Mouse (Mus musculus): ENCODE results near the gene Car11. TPM values are rescaled to one million over a fixed set of nuclear protein-coding genes. Genes with fewer than 3 reads are reported as not detected.

Gene Car11
- polyA plus RNA-seq, 1 experiment from 2014 or later = 15.2 TPM

DNA sequence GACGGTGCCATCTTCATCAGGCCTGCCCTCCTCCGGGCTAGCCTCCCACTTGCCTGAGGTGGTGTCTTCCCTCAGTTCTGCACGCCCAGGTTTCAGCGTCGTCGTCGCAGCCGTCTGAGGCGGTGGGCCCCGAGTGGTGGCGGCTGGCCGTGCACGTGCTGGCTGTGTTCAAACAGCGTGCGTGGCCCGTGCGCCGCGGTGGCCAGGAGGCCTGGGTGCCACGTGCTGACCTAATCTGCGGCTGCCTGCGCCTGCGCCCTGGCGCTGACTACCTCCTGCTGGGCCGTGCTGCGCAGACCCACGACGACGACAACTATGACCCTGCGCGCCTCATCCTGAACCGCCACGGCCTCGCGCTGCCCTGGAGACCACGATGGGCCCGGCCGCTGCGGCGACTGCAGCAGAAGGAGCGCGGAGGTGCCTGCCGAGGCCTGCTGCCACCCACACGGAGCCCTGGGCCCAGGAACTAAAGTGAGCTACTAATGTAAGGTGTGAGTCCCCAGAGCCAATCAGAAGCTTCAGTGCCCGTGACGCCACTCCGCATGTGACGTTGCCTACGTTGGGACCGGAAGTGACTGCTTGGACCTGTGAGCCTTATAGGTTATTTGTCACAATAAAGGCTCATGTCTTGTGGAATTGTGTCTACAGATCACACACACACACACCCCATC, 5.6 kb upstream of the Car11 start, which contains the start of gene Sec1:
Sec1 (minus strand) TSS at position 482 of the 671 bp plus-strand sequence.
- Histone ChIP-seq H3K27ac (peak within 1 kb of the TSS; percentile 75), H3K4me1 (peaks cover 17% of the 10 kb centered on the region), H3K36me3 (no peaks in the 10 kb centered on the region), H3K27me3 (peaks cover 12% of the 10 kb centered on the region), H3K4me2 (no peak within 1 kb of the TSS), H3K4me3 (no peak within 1 kb of the TSS), H3K9ac (0 out of 2 replicates have a peak within 1 kb of the TSS, but pooled peaks have one; percentile 36), H3K9me3 (no peaks in the 10 kb centered on the region)
- peak; percentile 12; the same call in 1 of the 2 replicates for ATAC-seq (ENCODE audit: insufficient number of reproducible peaks, insufficient read depth, low FRiP score, low TSS enrichment, low read depth)
- 88% methylated on average over 50 of the region's 50 CpGs for WGBS

DNA sequence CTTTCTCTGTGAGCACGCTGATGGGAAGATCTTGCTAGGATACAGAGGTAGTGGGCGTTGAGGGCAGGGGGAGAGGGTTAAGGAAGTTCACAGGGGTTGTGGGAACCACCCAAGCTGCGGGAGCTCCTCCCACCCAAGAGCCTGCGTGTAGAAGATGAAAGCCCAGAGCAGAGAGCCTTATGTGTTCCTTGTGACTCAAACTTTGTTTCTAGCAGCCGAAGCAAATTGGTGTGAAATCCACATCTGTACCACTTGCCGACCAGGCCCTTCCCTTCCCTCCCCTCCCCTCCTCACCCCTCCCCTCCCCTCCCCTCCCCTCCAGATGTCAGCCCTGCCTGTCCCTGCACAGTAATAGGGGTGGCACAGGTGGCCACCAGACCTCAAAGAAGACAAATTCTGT, 4.5 kb upstream of the Car11 start:
- H3K4me2 ChIP-seq = no peak overlapping the region
- H3K4me3 ChIP-seq = no peak overlapping the region
- ATAC-seq (ENCODE audit: insufficient number of reproducible peaks, insufficient read depth, low FRiP score, low TSS enrichment, low read depth) = peak; percentile 18; the same call in 1 of the 2 replicates
- H3K9me3 ChIP-seq = no peaks in the 10 kb centered on the region
- 6% methylated on average over 6 of the region's 6 CpGs for WGBS
- peak overlapping the region; percentile 75 for H3K27ac ChIP-seq
- H3K4me1 ChIP-seq = peaks cover 26% of the 10 kb centered on the region
- peaks cover 22% of the 10 kb centered on the region for H3K27me3 ChIP-seq
- H3K9ac ChIP-seq = no peak overlapping the region
- H3K36me3 ChIP-seq = no peaks in the 10 kb centered on the region

DNA sequence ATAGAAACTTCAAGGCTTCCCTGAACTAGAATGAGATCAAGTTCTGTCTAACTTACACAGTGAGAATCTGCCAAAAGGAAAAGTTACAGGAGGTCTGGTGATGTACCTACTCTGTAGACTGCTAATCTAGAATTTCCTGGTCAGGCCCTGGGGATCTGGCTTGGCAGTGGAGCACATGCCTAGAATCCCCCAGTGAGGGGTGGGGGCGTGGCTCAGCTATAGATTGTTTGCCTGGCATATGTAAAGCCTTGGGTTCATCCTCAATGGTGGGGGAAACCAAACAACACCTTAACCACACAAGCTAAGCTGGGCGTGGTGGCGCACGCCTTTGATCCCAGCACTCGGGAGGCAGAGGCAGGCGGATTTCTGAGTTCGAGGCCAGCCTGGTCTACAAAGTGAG, 1.7 kb upstream of the Car11 start:
- peaks cover 28% of the 10 kb centered on the region for H3K27me3 ChIP-seq
- H3K9me3 ChIP-seq = no peaks in the 10 kb centered on the region
- H3K4me2 ChIP-seq = no peak overlapping the region
- no peak overlapping the region for H3K9ac ChIP-seq
- 83% methylated on average over 7 of the region's 7 CpGs for WGBS
- no peak overlapping the region for H3K4me3 ChIP-seq
- no peak overlapping the region for H3K27ac ChIP-seq
- peaks cover 42% of the 10 kb centered on the region for H3K4me1 ChIP-seq
- ATAC-seq (ENCODE audit: insufficient number of reproducible peaks, insufficient read depth, low FRiP score, low TSS enrichment, low read depth) = no peak
- no peaks in the 10 kb centered on the region for H3K36me3 ChIP-seq

DNA sequence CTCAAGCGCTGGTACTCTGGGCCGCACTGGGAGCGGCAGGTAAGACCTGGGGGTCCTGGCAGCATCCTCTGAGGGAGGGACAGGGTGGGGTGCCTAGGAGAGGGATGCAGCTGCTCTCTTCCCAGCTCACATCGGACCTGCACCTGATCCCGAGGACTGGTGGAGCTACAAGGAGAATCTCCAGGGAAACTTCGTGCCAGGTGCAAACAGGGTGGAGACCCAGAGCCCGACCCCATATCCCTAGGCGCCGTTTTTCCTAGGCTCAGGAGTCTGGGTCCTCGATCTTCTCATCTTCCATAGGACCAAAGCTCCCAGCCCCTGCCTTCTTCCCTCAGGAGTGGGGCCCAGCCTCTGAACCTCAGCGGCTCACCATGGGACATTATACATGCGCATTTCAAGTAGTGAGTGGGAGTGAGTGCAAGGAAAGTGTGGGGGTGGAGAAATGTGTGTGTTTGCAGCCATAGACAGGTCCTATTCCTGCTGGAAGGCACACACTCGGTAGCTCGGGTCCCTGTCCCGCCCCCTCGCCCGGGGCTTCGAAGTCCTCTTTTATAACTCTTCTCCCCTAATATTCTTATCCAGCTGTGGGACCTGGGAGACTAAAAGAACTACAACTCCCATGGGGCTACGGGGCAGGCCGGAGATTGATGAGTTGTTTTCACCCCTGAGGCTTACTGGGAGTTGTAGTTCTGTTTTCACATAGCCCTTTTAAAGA, 815 bp downstream of the Car11 start:
- ATAC-seq (ENCODE audit: insufficient number of reproducible peaks, insufficient read depth, low FRiP score, low TSS enrichment, low read depth) = no peak; the same call in 1 of the 2 replicates

DNA sequence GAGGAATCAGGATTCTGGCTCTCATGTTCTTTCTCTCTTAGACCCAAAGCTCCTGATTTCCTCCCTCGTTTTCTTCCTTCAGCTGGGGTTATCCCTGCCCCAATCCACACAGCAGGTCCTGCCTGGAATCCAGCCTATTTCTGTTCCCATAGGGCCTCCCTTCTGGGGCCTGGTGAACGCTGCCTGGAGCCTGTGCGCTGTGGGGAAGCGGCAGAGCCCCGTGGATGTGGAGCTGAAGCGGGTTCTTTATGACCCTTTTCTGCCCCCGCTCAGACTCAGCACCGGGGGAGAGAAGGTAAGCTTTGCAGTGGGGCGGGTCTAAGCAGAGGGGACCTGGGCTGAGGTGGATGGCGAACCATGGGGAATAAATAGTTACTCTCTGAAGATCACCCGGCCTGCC, 1.4 kb downstream of the Car11 start:
- ATAC-seq (ENCODE audit: insufficient number of reproducible peaks, insufficient read depth, low FRiP score, low TSS enrichment, low read depth) = no peak
- Histone ChIP-seq H3K4me3 (peak overlapping the region; percentile 51), H3K9me3 (no peaks in the 10 kb centered on the region), H3K36me3 (no peaks in the 10 kb centered on the region), H3K4me2 (peak overlapping the region; percentile 92), H3K27ac (peak overlapping the region; percentile 71), H3K27me3 (peaks cover 28% of the 10 kb centered on the region), H3K4me1 (peaks cover 46% of the 10 kb centered on the region), H3K9ac (peak overlapping the region; percentile 65)
- WGBS = 29% methylated on average over 11 of the region's 11 CpGs

More for the DNA sequence above, 815 bp downstream of the Car11 start:
- Histone ChIP-seq H3K36me3 (no peaks in the 10 kb centered on the region), H3K27ac (peak overlapping the region; percentile 71; the same call in 1 of the 2 replicates), H3K9ac (peak overlapping the region; percentile 75), H3K4me2 (peak overlapping the region; percentile 92), H3K4me1 (peaks cover 42% of the 10 kb centered on the region), H3K9me3 (no peaks in the 10 kb centered on the region), H3K4me3 (peak overlapping the region; percentile 51), H3K27me3 (peaks cover 28% of the 10 kb centered on the region)
- under 1% methylated on average over 20 of the region's 20 CpGs for WGBS

DNA sequence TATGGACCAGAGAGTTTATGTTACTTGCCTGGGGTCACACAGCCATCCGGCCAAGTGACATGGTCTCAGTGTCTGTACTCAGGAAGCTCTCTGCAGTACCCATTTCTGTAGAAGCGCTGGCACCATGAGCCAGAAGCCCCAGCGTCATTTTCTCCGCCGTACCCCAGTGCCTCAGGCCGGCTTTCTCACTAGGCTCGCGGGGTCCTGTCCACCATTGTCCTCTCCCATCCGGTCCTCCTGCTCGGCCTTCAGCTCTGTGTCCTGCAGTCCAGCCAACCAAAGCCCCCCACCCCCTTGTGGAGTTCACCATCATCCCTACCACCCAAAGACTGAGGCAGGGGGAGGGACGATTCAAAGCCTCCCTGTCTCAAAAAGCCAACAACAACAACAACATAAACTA, 2.0 kb downstream of the Car11 start:
- ATAC-seq (ENCODE audit: insufficient number of reproducible peaks, insufficient read depth, low FRiP score, low TSS enrichment, low read depth) = no peak
- H3K9ac ChIP-seq = 0 out of 2 replicates have a peak overlapping the region, but pooled peaks have one; percentile 27
- H3K4me3 ChIP-seq = peak overlapping the region; percentile 51

DNA sequence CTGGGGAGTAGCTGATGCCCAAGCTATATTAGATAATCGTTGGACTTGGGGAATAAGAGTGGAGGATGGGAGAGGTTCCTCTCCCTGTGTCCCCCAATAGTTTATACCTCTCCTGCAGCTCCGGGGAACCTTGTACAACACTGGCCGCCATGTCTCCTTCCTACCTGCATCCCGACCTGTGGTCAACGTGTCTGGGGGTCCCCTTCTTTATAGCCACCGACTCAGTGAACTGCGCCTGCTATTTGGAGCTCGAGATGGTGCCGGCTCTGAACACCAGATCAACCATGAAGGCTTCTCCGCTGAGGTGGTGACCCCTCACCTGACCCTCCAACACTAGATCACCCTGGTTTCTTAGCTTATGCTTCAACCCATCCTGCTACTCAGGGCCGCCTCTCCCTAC, 2.7 kb downstream of the Car11 start:
- Histone ChIP-seq H3K27me3 (peaks cover 28% of the 10 kb centered on the region), H3K27ac (no peak overlapping the region), H3K4me3 (no peak overlapping the region), H3K9ac (no peak overlapping the region), H3K4me1 (peaks cover 56% of the 10 kb centered on the region), H3K36me3 (no peaks in the 10 kb centered on the region), H3K9me3 (no peaks in the 10 kb centered on the region), H3K4me2 (no peak overlapping the region)
- WGBS = 97% methylated on average over 11 of the region's 11 CpGs
- ATAC-seq (ENCODE audit: insufficient number of reproducible peaks, insufficient read depth, low FRiP score, low TSS enrichment, low read depth) = no peak

More for the DNA sequence above, 2.0 kb downstream of the Car11 start:
- peaks cover 51% of the 10 kb centered on the region for H3K4me1 ChIP-seq
- no peak overlapping the region for H3K27ac ChIP-seq
- H3K4me2 ChIP-seq = no peak overlapping the region; the same call in 1 of the 2 replicates
- H3K9me3 ChIP-seq = no peaks in the 10 kb centered on the region
- H3K27me3 ChIP-seq = peaks cover 28% of the 10 kb centered on the region
- 83% methylated on average over 11 of the region's 11 CpGs for WGBS
- H3K36me3 ChIP-seq = no peaks in the 10 kb centered on the region

DNA sequence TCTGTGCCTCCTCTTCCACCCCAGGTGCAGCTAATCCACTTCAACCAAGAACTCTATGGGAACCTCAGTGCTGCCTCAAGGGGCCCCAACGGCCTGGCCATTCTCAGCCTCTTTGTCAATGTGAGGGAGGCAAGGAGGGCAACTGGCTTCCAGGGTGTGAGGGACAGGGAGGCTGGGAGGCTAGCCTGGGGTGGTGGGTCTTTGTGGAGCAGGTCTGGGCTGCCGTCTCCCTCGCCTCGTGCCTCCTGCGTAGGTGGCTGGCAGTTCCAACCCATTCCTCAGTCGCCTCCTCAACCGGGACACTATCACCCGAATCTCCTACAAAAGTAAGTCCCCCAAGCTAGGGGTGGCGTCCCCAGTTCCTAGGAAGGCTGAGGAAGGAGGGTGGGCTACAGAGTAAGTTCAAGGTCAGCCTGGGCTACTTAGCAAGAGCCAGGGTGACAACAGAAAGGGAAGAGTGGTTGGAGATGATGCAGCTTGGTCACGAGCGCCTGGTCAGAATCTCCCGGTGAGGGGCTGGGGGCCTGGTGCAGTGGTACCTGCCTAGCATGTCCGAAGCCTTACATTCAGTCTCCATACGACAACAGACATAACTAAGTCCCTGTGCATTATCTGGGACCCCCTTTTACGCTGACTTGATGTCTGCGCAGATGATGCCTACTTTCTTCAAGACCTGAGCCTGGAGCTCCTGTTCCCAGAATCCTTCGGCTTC, 3.3 kb downstream of the Car11 start:
- Histone ChIP-seq H3K4me3 (0 out of 2 replicates have a peak overlapping the region, but pooled peaks have one; percentile 71), H3K27ac (peak overlapping the region; percentile 88; the same call in 1 of the 2 replicates)

DNA sequence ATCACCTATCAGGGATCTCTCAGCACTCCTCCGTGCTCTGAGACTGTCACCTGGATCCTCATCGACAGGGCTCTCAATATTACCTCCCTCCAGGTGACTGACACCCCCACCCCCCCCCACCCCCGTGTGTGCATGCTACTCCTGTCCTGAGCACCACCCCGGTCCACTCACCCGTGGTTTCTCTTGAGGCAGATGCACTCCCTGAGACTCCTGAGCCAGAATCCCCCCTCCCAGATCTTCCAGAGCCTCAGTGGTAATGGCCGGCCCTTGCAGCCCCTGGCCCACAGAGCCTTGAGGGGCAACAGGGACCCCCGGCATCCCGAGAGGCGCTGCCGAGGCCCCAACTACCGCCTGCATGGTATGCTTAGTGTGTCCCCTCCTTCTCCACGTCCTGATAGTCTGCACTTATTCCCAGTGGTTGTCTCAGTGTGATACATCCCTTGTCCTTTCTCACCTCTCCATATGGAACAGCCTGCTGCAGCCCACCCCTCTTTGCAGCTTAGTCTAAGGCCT, 3.9 kb downstream of the Car11 start:
- Histone ChIP-seq H3K9me3 (no peaks in the 10 kb centered on the region), H3K27me3 (peaks cover 21% of the 10 kb centered on the region), H3K36me3 (no peaks in the 10 kb centered on the region), H3K4me3 (peak overlapping the region; percentile 71), H3K4me2 (peak overlapping the region; percentile 97), H3K9ac (peak overlapping the region; percentile 61; the same call in 1 of the 2 replicates), H3K27ac (peak overlapping the region; percentile 88), H3K4me1 (peaks cover 69% of the 10 kb centered on the region)
- 40% methylated on average over 12 of the region's 12 CpGs for WGBS
- no peak for ATAC-seq (ENCODE audit: insufficient number of reproducible peaks, insufficient read depth, low FRiP score, low TSS enrichment, low read depth)

More for the DNA sequence above, 3.3 kb downstream of the Car11 start:
- H3K27me3 ChIP-seq = peaks cover 26% of the 10 kb centered on the region
- no peak for ATAC-seq (ENCODE audit: insufficient number of reproducible peaks, insufficient read depth, low FRiP score, low TSS enrichment, low read depth)
- H3K4me1 ChIP-seq = peaks cover 63% of the 10 kb centered on the region
- H3K9me3 ChIP-seq = no peaks in the 10 kb centered on the region
- 0 out of 2 replicates have a peak overlapping the region, but pooled peaks have one; percentile 61 for H3K9ac ChIP-seq
- 91% methylated on average over 14 of the region's 17 CpGs for WGBS
- peak overlapping the region; percentile 97 for H3K4me2 ChIP-seq
- H3K36me3 ChIP-seq = no peaks in the 10 kb centered on the region

DNA sequence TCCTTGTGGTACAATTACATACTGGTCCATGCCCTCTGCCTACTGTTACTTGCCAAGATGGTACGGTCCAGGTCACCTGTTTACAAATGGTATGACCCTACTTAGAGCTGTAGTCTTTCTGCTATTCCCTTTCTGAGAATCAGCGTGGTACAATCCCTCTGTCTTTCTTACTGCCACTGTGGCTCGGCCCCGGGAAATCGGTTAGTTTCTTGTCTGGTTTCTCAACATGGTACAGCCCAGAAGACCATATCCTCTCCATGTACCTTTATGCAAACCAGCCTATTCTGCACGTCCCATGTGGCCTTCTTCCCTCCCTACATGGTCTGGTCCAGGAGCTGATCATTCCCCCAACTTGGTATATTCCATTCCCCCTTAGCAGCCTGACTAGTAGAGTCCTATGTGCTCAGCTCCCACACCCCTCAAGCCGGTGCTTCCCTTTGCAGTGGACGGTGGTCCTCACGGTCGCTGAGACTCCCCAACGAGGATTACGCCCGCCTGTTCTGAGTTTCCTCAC, 4.5 kb downstream of the Car11 start:
- no peak for ATAC-seq (ENCODE audit: insufficient number of reproducible peaks, insufficient read depth, low FRiP score, low TSS enrichment, low read depth)
- Histone ChIP-seq H3K4me2 (peak overlapping the region; percentile 97), H3K4me1 (peaks cover 74% of the 10 kb centered on the region), H3K27me3 (peaks cover 16% of the 10 kb centered on the region), H3K9ac (peak overlapping the region; percentile 61), H3K9me3 (no peaks in the 10 kb centered on the region), H3K36me3 (peaks cover 2% of the 10 kb centered on the region; the same call in 1 of the 2 replicates), H3K4me3 (peak overlapping the region; percentile 71), H3K27ac (peak overlapping the region; percentile 88)
- WGBS = under 1% methylated on average over 13 of the region's 13 CpGs
